Mouse (Mus musculus) heart, adult 11 months (tissue): ENCODE data around the gene Znrf1.

Experiments used
- DNase-seq: peaks from one replicate; pipeline ENCODE4 v3.0.0; 2022

Gene Znrf1

GRCm38 (mm10) chr8:111641064-111641463, 105.2 kb downstream of the Znrf1 start:
- no peak for DNase-seq

GRCm38 (mm10) chr8:111642496-111642895, 106.6 kb downstream of the Znrf1 start:
- peak; percentile 96 for DNase-seq

- DNase-seq: no peak
Measured at GRCm38 (mm10) chr8:111642939-111643263, 107.0 kb downstream of the Znrf1 start.

- DNase-seq: peak; percentile 99
Measured at GRCm38 (mm10) chr8:111643264-111644141, 107.6 kb downstream of the Znrf1 start, which contains the start of gene Zfp1. TSS of gene Zfp1 (plus strand) at chr8:111643401.

GRCm38 (mm10) chr8:111644286-111645051, 108.6 kb downstream of the Znrf1 start:
- DNase-seq: peak; percentile 93

GRCm38 (mm10) chr8:111645715-111646114, 109.8 kb downstream of the Znrf1 start:
- peak; percentile 76 for DNase-seq

- DNase-seq: no peak
Measured at GRCm38 (mm10) chr8:111648834-111649233, 112.9 kb downstream of the Znrf1 start.

GRCm38 (mm10) chr8:111650651-111651050, 114.8 kb downstream of the Znrf1 start:
- DNase-seq: no peak

- DNase-seq: no peak
Measured at GRCm38 (mm10) chr8:111653524-111653923, 117.6 kb downstream of the Znrf1 start.

GRCm38 (mm10) chr8:111657312-111657854, 121.5 kb downstream of the Znrf1 start:
- DNase-seq: no peak

GRCm38 (mm10) chr8:111658819-111659423, 123.0 kb downstream of the Znrf1 start:
- DNase-seq: peak; percentile 91

GRCm38 (mm10) chr8:111662473-111662872, 126.6 kb downstream of the Znrf1 start:
- peak; percentile 98 for DNase-seq

GRCm38 (mm10) chr8:111666751-111667150, 130.9 kb downstream of the Znrf1 start:
- no peak for DNase-seq
